In the genomic region with DNA sequence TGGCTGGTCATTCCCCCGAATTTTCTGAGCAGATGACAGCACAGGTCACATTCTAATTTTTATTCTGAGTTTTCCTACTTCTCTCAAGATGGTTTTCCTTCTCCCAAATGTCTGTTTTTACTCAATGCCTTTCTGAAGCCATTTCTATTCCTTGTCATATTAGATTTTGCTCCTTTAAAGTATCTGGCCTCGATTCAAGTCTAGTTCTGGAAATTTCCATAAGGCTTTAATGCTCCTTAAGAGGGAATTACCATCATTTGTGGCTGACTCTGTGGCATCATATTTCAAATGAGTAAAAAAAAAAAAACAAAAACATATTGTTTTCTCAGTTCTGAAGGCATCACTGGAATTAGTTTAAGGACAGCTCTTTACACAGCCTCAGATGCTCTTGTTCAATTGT, we compare ENCODE assay signal across 30 mouse cellular contexts. TPM values are rescaled to one million over a fixed set of nuclear protein-coding genes. Genes with fewer than 3 reads are reported as not detected.
"Had no signal": no experiment of that assay in that cellular context is flagged by ENCODE, and none has a peak within 500 bp of the region (broad histone marks: within the 10 kb centered on the region; RNA-seq: fewer than 3 reads in every experiment).

No protein-coding gene starts in this region.

- H3K4me1 ChIP-seq: heart, embryonic 13.5 days; heart, embryonic 15.5 days; hindbrain, embryonic 13.5 days; hindbrain, embryonic 15.5 days; kidney, embryonic 15.5 days; limb, embryonic 13.5 days; liver, embryonic 13.5 days; liver, embryonic 15.5 days had no signal

- ATAC-seq: hindbrain, postnatal 0 days; intestine, postnatal 0 days had no signal

- H3K9ac ChIP-seq: heart, embryonic 13.5 days; heart, embryonic 15.5 days; hindbrain, embryonic 13.5 days; hindbrain, embryonic 15.5 days; kidney, embryonic 15.5 days; limb, embryonic 13.5 days; liver, embryonic 13.5 days; liver, embryonic 15.5 days had no signal

- H3K27me3 ChIP-seq: heart, embryonic 13.5 days; heart, embryonic 15.5 days; hindbrain, embryonic 13.5 days; hindbrain, embryonic 15.5 days; kidney, embryonic 15.5 days; limb, embryonic 13.5 days; liver, embryonic 13.5 days; liver, embryonic 15.5 days had no signal

- H3K36me3 ChIP-seq: heart, embryonic 13.5 days; heart, embryonic 15.5 days; hindbrain, embryonic 13.5 days; hindbrain, embryonic 15.5 days; kidney, embryonic 15.5 days; limb, embryonic 13.5 days; liver, embryonic 13.5 days; liver, embryonic 15.5 days had no signal

- DNase-seq: gastrocnemius, postnatal 14 days; gastrocnemius, postnatal 36 days; heart, adult 2 months; heart, postnatal 14 days; heart, postnatal 36 days; kidney, adult 18-20 months; kidney, adult 8-10 months; kidney, postnatal 10 days; kidney, postnatal 25 days; kidney, postnatal 4 days; liver; liver, embryonic 13.5 days had no signal

- H3K27ac ChIP-seq: heart, adult 2 months; heart, embryonic 13.5 days; heart, embryonic 15.5 days; hindbrain, embryonic 13.5 days; hindbrain, embryonic 15.5 days; hindbrain, postnatal 0 days; kidney, embryonic 15.5 days; layer of hippocampus, adult 2 months; left cerebral cortex, adult 2 months; limb, embryonic 13.5 days; liver, embryonic 13.5 days; liver, embryonic 15.5 days had no signal

- H3K9me3 ChIP-seq: heart, embryonic 13.5 days; heart, embryonic 15.5 days; hindbrain, embryonic 13.5 days; hindbrain, embryonic 15.5 days; kidney, embryonic 15.5 days; limb, embryonic 13.5 days; liver, embryonic 13.5 days; liver, embryonic 15.5 days had no signal

- H3K4me3 ChIP-seq: heart, adult 2 months; heart, embryonic 13.5 days; heart, embryonic 15.5 days; hindbrain, embryonic 13.5 days; hindbrain, embryonic 15.5 days; kidney, embryonic 15.5 days; layer of hippocampus, adult 2 months; left cerebral cortex, adult 2 months; limb, embryonic 13.5 days; liver, embryonic 13.5 days; liver, embryonic 15.5 days had no signal

- H3K4me2 ChIP-seq: heart, embryonic 11.5 days; heart, embryonic 13.5 days; heart, embryonic 15.5 days; hindbrain, embryonic 13.5 days; hindbrain, embryonic 15.5 days; kidney, embryonic 15.5 days; limb, embryonic 13.5 days; liver, embryonic 11.5 days; liver, embryonic 13.5 days; liver, embryonic 15.5 days had no signal

RNA-seq across cellular contexts. Expression of a gene that starts 44.0 kb away (rescaled TPM):
- polyA plus RNA-seq: gonadal fat pad, adult 2 months; heart, adult 2 months; heart, embryonic 11.5 days; heart, embryonic 13.5 days; heart, embryonic 15.5 days; heart, postnatal 0 days; hindbrain, embryonic 11.5 days; hindbrain, embryonic 15.5 days; hindbrain, postnatal 0 days; intestine, embryonic 14.5 days; limb, embryonic 11.5 days; limb, embryonic 13.5 days had no signal
